Mouse (Mus musculus): ENCODE data around the gene Kcnc1.

- TF ChIP-seq CTCF (IDR thresholded peaks at IDR 0.05; ENCODE audit: low read depth) (no peak), EP300 (IDR thresholded peaks at IDR 0.05; ENCODE audit: low read depth) (no peak)
Observed at GRCm38 (mm10) chr7:46399676-46400075, 3.4 kb downstream of the Kcnc1 start.
